Mouse (Mus musculus): Measurements from ENCODE around the gene Myh9.

Myh9 gene

DNA sequence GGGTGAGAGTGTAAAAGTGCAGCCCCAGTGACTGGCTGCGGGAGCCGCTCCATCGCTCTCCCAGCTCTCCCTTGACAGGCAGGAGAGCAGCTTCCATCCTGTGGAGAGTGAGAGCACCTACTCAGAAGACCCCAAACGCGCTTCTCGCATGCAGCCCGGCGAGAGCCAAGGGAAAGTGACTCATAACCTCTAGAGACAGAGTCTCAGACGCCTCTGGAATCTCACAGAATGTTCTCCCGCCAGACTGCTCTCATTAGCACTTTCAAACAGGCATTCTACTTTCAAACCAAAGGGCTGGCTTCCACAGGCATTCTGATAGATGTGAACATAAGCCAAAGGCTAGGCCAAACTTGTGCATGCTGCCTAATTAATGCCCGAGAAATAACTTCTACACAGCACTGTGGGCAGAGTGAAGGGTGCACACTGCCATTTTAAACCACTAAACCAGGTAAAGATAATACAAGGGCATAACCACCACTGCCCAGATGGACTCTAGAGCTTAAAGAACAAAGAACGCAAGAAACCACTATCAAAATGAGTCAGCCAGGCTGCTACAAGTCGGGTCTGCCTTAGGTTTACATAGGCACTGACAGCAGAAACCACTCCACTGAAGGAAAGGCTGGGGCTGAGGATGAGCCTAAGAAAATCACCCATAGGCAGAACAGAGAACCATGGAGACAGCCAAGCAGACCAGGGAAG lies 35.3 kb downstream of the Myh9 start:
- no peak for DNase-seq (ENCODE audit: low spot score)

GRCm38 (mm10) chr15:77805657-77806056 lies 36.3 kb downstream of the Myh9 start:
- no peak for DNase-seq (ENCODE audit: low spot score)

DNA sequence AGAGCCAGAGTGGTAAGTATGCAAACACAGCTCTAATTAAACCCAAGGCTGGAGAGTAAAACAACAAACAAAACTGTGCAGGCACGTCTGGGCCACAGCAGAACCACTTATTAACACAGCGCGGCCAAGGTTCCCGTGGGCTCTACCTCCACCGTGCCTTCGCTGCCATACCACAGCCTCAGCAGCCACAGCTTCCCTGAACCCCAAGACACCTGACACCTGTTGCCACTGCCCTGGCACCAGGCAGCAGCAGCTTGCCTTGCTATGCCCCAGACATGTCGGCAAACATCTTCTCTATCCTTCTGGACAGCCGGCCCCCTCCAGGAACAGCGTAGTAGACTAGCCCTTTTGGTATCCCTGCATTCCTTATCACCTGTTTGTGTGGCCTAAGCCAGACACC lies 37.0 kb downstream of the Myh9 start:
- DNase-seq (ENCODE audit: low spot score) = no peak

- no peak for DNase-seq (ENCODE audit: low spot score)
Observed at GRCm38 (mm10) chr15:77804460-77804859, 37.5 kb downstream of the Myh9 start.

DNA sequence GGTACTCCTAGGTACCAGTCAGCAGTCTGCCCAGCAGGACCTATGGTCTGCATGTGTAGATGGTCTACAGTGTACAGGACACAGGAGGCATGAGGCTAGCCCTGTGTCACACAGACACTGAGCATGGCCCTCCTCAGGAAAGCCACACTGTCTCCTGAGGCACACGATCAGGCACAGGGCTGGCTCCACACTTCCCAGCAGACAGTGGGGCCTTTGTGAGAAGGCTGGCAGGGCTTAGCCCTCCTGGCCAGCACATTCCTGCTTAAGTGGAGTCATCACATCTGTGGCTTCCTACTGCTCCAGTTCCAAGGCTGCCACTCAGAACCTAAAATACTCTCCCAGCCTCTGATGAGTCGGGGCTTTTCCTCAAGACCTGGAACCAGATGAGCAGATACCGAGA lies 38.2 kb downstream of the Myh9 start:
- DNase-seq (ENCODE audit: low spot score) = no peak

- DNase-seq (ENCODE audit: low spot score) = no peak
Observed at GRCm38 (mm10) chr15:77802992-77803391, 39.0 kb downstream of the Myh9 start.

- no peak for DNase-seq (ENCODE audit: low spot score)
Observed at GRCm38 (mm10) chr15:77801188-77801587, 40.8 kb downstream of the Myh9 start.

DNA sequence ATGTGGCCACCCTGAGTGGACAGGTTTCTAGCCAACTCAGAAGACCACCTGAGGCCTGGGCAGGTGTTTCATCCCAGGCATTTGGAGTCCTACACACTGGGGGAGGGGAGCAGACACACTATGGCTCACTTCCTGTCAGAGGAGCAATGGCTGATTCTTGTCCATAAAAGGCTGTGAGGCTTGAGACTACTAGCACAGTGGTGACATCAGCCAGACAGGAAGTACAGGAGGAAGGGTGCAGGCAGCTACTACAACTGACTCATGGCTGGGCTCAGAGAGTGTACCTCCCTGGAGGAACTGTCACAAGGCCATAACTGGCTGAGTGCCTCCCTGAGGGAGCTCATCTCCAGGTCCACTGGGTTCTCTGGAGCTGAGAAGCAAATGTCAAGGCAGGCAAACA lies 41.5 kb downstream of the Myh9 start:
- DNase-seq (ENCODE audit: low spot score) = peak; percentile 49

GRCm38 (mm10) chr15:77799491-77800474 lies 42.2 kb downstream of the Myh9 start:
- peak; percentile 52 for DNase-seq (ENCODE audit: low spot score)

DNA sequence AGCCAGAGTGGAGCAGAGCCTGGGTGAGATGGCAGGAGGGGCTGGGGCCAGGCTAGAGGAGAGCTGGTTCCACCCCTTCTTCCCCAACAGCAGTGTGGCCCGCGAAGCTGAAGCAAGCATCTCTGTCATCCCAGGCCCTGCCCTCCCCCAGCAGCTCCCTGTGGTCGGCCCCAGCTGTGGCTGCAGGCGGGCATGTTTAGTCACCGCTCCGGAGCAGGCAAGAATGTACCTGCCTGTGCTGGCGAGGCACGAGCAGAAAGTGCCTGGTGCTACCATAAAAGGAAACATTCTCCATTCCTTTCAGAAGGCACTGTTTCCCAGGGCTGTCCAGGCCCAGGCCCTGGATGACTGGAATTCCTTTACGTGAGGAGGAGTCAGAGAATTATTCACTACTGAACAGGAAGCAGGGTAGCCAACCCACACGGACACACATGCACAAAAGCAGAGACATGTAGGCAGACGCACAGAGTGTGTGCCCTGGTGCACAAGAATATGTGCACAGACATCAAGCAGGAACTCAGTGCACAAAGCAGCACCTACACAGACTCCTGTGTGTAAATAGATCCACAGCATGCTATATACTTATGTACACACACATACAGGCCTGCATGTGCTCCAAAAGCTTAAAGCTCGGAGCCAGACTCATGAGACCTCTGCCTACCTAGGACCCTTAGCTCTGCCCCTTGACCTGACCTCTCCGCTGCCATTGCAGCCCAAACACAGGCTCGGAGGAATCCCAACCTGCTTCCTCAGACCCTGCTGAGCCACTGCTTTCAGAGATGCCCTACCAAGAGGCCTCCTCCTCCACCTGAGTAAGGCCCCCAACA lies 43.1 kb downstream of the Myh9 start:
- DNase-seq (ENCODE audit: low spot score) = peak; percentile 86

DNA sequence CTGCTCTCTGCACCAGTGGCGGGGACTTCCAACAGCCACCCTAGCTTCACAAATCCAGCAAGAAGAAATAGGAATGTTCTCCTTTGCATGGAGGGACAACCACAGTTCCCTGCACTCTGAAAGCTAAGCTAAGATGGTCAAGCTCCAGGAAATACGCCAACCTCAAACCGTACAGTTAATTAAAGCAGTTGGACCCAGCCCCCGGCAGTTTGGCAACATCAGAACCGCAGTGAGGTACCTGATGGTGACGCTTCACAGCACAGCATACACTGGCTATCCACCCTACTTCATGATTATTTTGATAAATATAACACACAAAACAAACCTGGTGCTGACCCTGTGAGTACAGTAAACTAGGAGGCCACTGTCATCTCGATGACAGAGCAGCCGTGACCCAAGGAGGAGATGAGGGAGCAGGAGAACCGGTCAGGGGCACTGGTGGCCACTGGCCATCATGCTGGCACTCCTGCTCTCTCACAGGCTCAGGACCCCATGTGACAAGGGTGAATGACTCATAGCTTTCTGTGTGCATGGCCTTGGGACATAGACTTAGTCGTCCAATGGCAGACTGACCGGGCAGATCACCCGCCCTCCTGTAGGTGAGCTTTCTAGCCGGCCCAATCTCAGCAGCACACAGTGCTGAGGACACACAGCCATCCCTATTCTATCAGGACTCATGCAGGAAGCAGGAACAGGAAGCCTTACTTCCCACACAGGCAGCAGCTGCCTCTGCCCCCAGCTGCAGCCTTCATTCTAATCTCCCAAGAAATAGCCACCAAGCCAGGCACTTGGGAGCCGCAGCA lies 44.2 kb downstream of the Myh9 start:
- DNase-seq (ENCODE audit: low spot score) = peak; percentile 43

DNA sequence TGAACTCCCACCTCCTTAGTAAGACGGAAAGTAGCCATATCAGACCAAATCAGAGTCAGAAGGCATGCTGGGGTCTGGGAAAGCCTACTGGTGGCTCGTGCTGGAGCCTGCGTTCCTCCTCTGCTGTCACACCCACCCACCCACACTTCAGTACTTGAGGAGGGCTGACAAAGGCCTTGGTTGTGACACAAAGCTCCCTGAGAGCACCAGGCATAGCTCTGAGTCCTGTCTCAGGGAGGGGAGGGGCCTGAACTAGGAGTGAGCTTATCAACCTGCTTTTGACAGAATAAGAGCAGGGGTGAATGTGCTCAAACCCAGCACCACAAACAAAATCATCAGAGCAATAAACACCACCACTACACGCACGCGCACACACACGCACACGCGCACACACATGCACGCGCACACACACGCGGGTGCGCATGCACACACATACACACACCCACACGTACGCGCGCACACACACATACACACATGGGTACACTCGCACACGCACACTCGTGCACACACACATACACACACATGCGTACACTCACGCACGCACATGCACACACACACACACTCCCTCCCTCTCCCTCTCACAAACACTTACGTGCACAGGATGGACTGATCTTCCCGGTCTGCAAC lies 45.5 kb downstream of the Myh9 start:
- no peak for DNase-seq (ENCODE audit: low spot score)

DNA sequence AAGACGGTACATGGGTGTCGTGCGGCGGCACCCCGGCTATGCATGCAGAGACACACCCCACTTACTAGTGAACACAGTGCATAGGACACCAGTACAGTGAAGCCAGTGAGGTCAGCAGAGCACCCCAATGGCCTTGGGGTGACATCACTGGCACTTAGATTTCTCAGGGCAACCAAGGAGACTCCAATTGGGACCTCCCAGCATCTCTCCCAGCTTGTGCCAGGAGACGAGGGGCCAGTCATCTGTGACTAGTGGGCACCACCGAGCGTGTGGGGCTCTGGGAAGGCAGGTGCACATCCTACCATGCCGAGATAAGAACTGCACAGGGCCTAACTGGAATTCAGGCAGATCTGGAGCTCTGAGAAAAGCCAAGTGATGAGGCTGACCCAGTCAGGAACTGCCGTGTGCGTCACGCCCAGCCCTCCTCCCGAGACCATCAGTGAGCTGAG lies 47.0 kb downstream of the Myh9 start:
- DNase-seq (ENCODE audit: low spot score) = no peak

GRCm38 (mm10) chr15:77794138-77794907 lies 47.7 kb downstream of the Myh9 start:
- DNase-seq (ENCODE audit: low spot score) = no peak

DNA sequence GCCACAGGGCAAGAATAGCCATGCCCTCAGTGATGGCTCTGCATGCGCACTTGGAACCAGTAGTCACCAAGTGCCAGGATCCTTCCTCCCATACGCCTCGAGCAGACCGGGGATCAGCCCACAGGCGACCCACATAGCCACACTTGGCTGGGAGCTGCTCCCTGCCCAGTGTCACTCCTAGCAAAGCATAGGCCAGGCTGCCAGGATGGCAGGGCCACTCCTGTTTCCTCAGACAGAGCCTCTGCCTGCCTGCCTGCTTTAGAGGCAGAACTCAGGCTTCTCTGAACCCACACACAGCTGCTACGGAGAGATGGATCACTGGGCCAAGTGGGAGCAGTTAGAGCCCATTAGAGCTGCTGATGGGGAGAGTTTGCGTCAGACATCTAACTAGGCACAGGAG lies 48.4 kb downstream of the Myh9 start:
- DNase-seq (ENCODE audit: low spot score) = no peak

- no peak for DNase-seq (ENCODE audit: low spot score)
Observed at GRCm38 (mm10) chr15:77793094-77793493, 48.9 kb downstream of the Myh9 start.

DNA sequence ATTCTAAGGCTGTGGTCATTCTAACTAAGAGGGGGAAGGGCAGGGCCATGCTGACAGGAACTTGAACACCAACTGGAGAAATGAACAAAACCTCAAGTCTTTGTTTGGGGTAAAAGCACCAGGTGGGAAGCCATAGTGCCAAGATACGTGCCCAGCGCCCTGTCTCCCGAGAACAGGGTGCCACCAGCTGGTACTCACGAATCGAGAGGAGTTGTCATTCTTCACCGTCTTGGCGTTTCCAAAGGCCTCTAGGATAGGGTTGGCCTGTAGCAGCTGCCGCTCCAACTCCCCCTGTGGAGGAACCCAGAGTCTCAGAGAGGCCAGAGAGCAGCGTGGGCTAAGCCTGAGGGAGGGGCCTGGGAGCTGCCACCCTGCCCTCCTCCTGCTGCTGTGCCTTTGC lies 49.9 kb downstream of the Myh9 start:
- DNase-seq (ENCODE audit: low spot score) = no peak

- no peak for DNase-seq (ENCODE audit: low spot score)
Observed at GRCm38 (mm10) chr15:77790656-77791405, 51.1 kb downstream of the Myh9 start.

- no peak for DNase-seq (ENCODE audit: low spot score)
Observed at GRCm38 (mm10) chr15:77789186-77789585, 52.8 kb downstream of the Myh9 start.

Data from yolk sac, embryonic 10.5 days (tissue).